Comparison of ENCODE assay signal across 10 mouse cellular contexts in the genomic region with DNA sequence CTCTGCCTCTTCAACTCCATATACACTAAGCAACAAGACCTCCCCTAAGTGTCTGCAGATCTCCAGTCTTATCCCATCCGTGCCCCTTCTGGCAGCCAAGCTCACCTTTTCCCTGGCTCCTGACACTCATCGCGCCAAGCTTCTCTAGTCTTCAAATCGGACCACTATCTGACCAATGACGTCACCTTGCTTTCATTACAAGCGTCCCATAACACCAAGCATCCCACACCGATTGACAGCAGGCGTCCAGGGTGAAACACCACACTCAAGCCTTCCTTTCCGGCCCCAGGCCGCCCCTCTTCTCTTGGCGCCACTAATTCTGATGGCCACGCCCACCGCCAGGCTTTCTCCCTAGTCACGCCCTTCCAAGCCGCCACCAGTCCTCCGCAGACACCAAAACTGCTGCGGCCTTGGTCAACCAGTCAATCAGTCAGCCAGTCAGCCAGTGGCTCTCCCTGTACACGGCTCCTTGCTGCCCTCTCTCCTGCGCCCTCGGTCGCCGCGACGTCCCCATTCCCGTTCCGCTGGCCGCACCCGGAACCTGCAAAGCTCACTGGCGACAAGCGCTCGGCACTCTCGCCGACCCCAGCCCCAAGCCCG. TPM values are rescaled to one million over a fixed set of nuclear protein-coding genes. Genes with fewer than 3 reads are reported as not detected.
DNase-seq lines count a peak whose midpoint lies in the region; ATAC-seq and TF ChIP-seq lines count a peak whose summit lies in the region.
"Not testable (repeated sequence)": the region's sequence is repeated elsewhere in the genome, so short reads cannot be mapped to it uniquely, and the experiment has no call there.
"Had no signal": no experiment of that assay in that cellular context is flagged by ENCODE, and none has a peak within 500 bp of the region (broad histone marks: within the 10 kb centered on the region; RNA-seq: fewer than 3 reads in every experiment).

No protein-coding gene starts in this region.

- not testable (repeated sequence) for H3K9ac ChIP-seq in heart, embryonic 15.5 days; liver, embryonic 14.5 days (replicated peaks); midbrain, embryonic 12.5 days (replicated peaks)

- TF ChIP-seq CTCF in liver, embryonic 14.5 days (IDR thresholded peaks at IDR 0.05; ENCODE audit: low read depth) = not testable (repeated sequence)

- not testable (repeated sequence) for H3K9me3 ChIP-seq in heart, embryonic 15.5 days (replicated peaks); liver, embryonic 14.5 days (ENCODE audit: control insufficient read depth, low read length); midbrain, embryonic 12.5 days

- peak overlapping the region; percentile 55 for H3K4me2 ChIP-seq in heart, embryonic 15.5 days
- H3K4me2 ChIP-seq in liver, embryonic 14.5 days (ENCODE audit: low read depth) = not testable (repeated sequence)
- peak overlapping the region; percentile 47 for H3K4me2 ChIP-seq in midbrain, embryonic 12.5 days (replicated peaks)

- H3K4me3 ChIP-seq in heart, embryonic 15.5 days = peak overlapping the region; percentile 31
- H3K4me3 ChIP-seq in liver, embryonic 14.5 days (ENCODE audit: insufficient read depth in 1 of 2, low read depth in 2 of 2, low read length in 2 of 2) = not testable (repeated sequence)
- H3K4me3 ChIP-seq in midbrain, embryonic 12.5 days = peak overlapping the region; percentile 30

- H3K36me3 ChIP-seq in heart, embryonic 15.5 days; liver, embryonic 14.5 days (replicated peaks; ENCODE audit: control insufficient read depth, insufficient read depth, low read depth); midbrain, embryonic 12.5 days: not testable (repeated sequence)

- H3K27me3 ChIP-seq in heart, embryonic 15.5 days; liver, embryonic 14.5 days (ENCODE audit: control insufficient read depth, insufficient read depth, low read length); midbrain, embryonic 12.5 days: not testable (repeated sequence)

- peak; percentile 83 for ATAC-seq in CD4-positive, CD25-positive, alpha-beta regulatory T cell, adult 4 months
- ATAC-seq in cerebellum, adult (ENCODE audit: insufficient number of reproducible peaks, low FRiP score, low TSS enrichment) = peak; percentile 56; the same call in 1 of the 2 replicates
- peak; percentile 99 for ATAC-seq in erythroblast, adult 5-6 weeks (replicated peaks; ENCODE audit: low FRiP score, poor library complexity, severe bottlenecking)
- peak; percentile 47 for ATAC-seq in heart, embryonic 15.5 days (replicated peaks; ENCODE audit: insufficient number of reproducible peaks, insufficient read depth, low FRiP score, low read depth)
- ATAC-seq in liver, embryonic 14.5 days (ENCODE audit: insufficient read depth) = peak; percentile 82; the same call in 1 of the 2 replicates
- peak; percentile 97 for ATAC-seq in midbrain, embryonic 12.5 days (ENCODE audit: low FRiP score, low read depth)

- not testable (repeated sequence) for H3K27ac ChIP-seq in heart, embryonic 15.5 days; liver, embryonic 14.5 days; midbrain, embryonic 12.5 days (replicated peaks)

- not testable (repeated sequence) for TF ChIP-seq EP300 in liver, embryonic 14.5 days (IDR thresholded peaks at IDR 0.05; ENCODE audit: low read depth)

- H3K4me1 ChIP-seq in heart, embryonic 15.5 days (replicated peaks); liver, embryonic 14.5 days (replicated peaks; ENCODE audit: control insufficient read depth in 2 of 2, insufficient read depth in 2 of 2, low read length in 1 of 2); midbrain, embryonic 12.5 days: not testable (repeated sequence)

- WGBS in heart, embryonic 15.5 days = under 1% methylated on average over 23 of the region's 34 CpGs
- 0% methylated on average over 12 of the region's 34 CpGs for WGBS in liver, embryonic 14.5 days (ENCODE audit: insufficient replicate concordance)
- WGBS in midbrain, embryonic 12.5 days = 1% methylated on average over 21 of the region's 34 CpGs

- peak; percentile 12 for DNase-seq in kidney, adult 18-20 months
- not testable (repeated sequence) for DNase-seq in liver, embryonic 14.5 days (ENCODE audit: low read depth in 3 of 3, low spot score in 3 of 3)
- peak; percentile 5 for DNase-seq in right cerebral cortex, postnatal 25 days

RNA-seq across cellular contexts. Expression of gene Vmn1r86, which starts 3.9 kb away (rescaled TPM):
- polyA plus RNA-seq in CD4-positive, CD25-positive, alpha-beta regulatory T cell, adult 4 months (2017; shearing (Covaris generic)) = under 1 TPM in 1 of 2 experiments, not detected in 1; 0.05 TPM
- not detected in 2 replicates for total RNA-seq in erythroblast, adult 5-6 weeks (2015; ENCODE audit: low replicate concordance)
- 0.28 TPM in 1 of 2 replicates, not detected in the other for total RNA-seq in erythroblast, adult 5-6 weeks (2017; ENCODE audit: low replicate concordance)
- polyA plus RNA-seq in heart, embryonic 15.5 days (2015; fragmentation: Nextera tagmentation; extraction: Ambion mirVana) = not detected in 2 replicates
- not detected in 2 replicates for polyA plus RNA-seq in liver, embryonic 14.5 days (2012; rRNA removed)
- polyA plus RNA-seq in liver, embryonic 14.5 days (2014; fragmentation: Nextera tagmentation; extraction: Ambion mirVana) = not detected in 2 replicates
- polyA plus RNA-seq in midbrain, embryonic 12.5 days (2016; fragmentation: Nextera tagmentation; extraction: Ambion mirVana) = not detected in 2 replicates
- total RNA-seq: left cerebral cortex, postnatal 25 days had no signal
- polyA plus RNA-seq: urinary bladder, adult 2 months had no signal

RNA-seq across cellular contexts. Expression of gene Vmn1r87, which starts 16.3 kb away (rescaled TPM):
- not detected for polyA plus RNA-seq in CD4-positive, CD25-positive, alpha-beta regulatory T cell, adult 4 months (2017; shearing (Covaris generic))
- not detected in 2 replicates for total RNA-seq in erythroblast, adult 5-6 weeks (2015; ENCODE audit: low replicate concordance)
- total RNA-seq in erythroblast, adult 5-6 weeks (2017; ENCODE audit: low replicate concordance) = not detected in 2 replicates
- not detected in 2 replicates for polyA plus RNA-seq in heart, embryonic 15.5 days (2015; fragmentation: Nextera tagmentation; extraction: Ambion mirVana)
- polyA plus RNA-seq in liver, embryonic 14.5 days (2012; rRNA removed) = not detected in 2 replicates
- polyA plus RNA-seq in liver, embryonic 14.5 days (2014; fragmentation: Nextera tagmentation; extraction: Ambion mirVana) = not detected in 2 replicates
- polyA plus RNA-seq in midbrain, embryonic 12.5 days (2016; fragmentation: Nextera tagmentation; extraction: Ambion mirVana) = not detected in 2 replicates
- total RNA-seq: left cerebral cortex, postnatal 25 days had no signal
- polyA plus RNA-seq: urinary bladder, adult 2 months had no signal

RNA-seq across cellular contexts. Expression of gene Vmn1r85, which starts 28.7 kb away (rescaled TPM):
- polyA plus RNA-seq in CD4-positive, CD25-positive, alpha-beta regulatory T cell, adult 4 months (2017; shearing (Covaris generic)) = not detected
- total RNA-seq in erythroblast, adult 5-6 weeks (2015; ENCODE audit: low replicate concordance) = not detected in 2 replicates
- not detected in 2 replicates for total RNA-seq in erythroblast, adult 5-6 weeks (2017; ENCODE audit: low replicate concordance)
- not detected in 2 replicates for polyA plus RNA-seq in heart, embryonic 15.5 days (2015; fragmentation: Nextera tagmentation; extraction: Ambion mirVana)
- polyA plus RNA-seq in liver, embryonic 14.5 days (2012; rRNA removed) = not detected in 2 replicates
- polyA plus RNA-seq in liver, embryonic 14.5 days (2014; fragmentation: Nextera tagmentation; extraction: Ambion mirVana) = not detected in 2 replicates
- polyA plus RNA-seq in midbrain, embryonic 12.5 days (2016; fragmentation: Nextera tagmentation; extraction: Ambion mirVana) = not detected in 2 replicates
- total RNA-seq: left cerebral cortex, postnatal 25 days had no signal
- polyA plus RNA-seq: urinary bladder, adult 2 months had no signal

RNA-seq across cellular contexts. Expression of gene Vmn1r88, which starts 35.7 kb away (rescaled TPM):
- under 1 TPM in 1 of 2 experiments, not detected in 1; 0.08 TPM for polyA plus RNA-seq in CD4-positive, CD25-positive, alpha-beta regulatory T cell, adult 4 months (2017; shearing (Covaris generic))
- total RNA-seq in erythroblast, adult 5-6 weeks (2015; ENCODE audit: low replicate concordance) = not detected in 2 replicates
- not detected in 2 replicates for total RNA-seq in erythroblast, adult 5-6 weeks (2017; ENCODE audit: low replicate concordance)
- not detected in 2 replicates for polyA plus RNA-seq in heart, embryonic 15.5 days (2015; fragmentation: Nextera tagmentation; extraction: Ambion mirVana)
- polyA plus RNA-seq in liver, embryonic 14.5 days (2012; rRNA removed) = not detected in 2 replicates
- 0.03 TPM in 1 of 2 replicates, not detected in the other for polyA plus RNA-seq in liver, embryonic 14.5 days (2014; fragmentation: Nextera tagmentation; extraction: Ambion mirVana)
- not detected in 2 replicates for polyA plus RNA-seq in midbrain, embryonic 12.5 days (2016; fragmentation: Nextera tagmentation; extraction: Ambion mirVana)
- polyA plus RNA-seq: urinary bladder, adult 2 months had no signal

Comparison
In these comparisons a context has a peak if more than half of its experiments do, and no peak if none do; other contexts are left out.
1. ATAC-seq: peak in every context shown above with its lines; median percentile 99 in erythroblast, adult 5-6 weeks; 97 in midbrain, embryonic 12.5 days; 83 in CD4-positive, CD25-positive, alpha-beta regulatory T cell, adult 4 months; 82 in liver, embryonic 14.5 days; 56 in cerebellum, adult; 47 in heart, embryonic 15.5 days.